Mouse (Mus musculus): ENCODE data around the gene Parvg. TPM values are rescaled to one million over a fixed set of nuclear protein-coding genes. Genes with fewer than 3 reads are reported as not detected.

Gene Parvg
- total RNA-seq, 2 experiments from 2014 or later = 5.6 to 8.6 TPM

Other genes with a start within 250 kb of the Parvg start
- 100 to 1,000 TPM; 409 to 510 TPM for gene Sult4a1, start 218.3 kb upstream of the Parvg start, total RNA-seq (2021)
- gene Pnpla5, start 200.9 kb upstream of the Parvg start, total RNA-seq (2021) = not detected
- 10 to 100 TPM; 10.7 to 11.3 TPM for gene Pnpla3, start 156.2 kb upstream of the Parvg start, total RNA-seq (2021)
- gene Samm50, start 131.8 kb upstream of the Parvg start, total RNA-seq (2021) = 100 to 1,000 TPM in 1 of 2 experiments, 10 to 100 TPM in 1; 95.0 to 106 TPM
- gene Parvb, start 92.0 kb upstream of the Parvg start, total RNA-seq (2021) = 10 to 100 TPM; 21.4 to 26.7 TPM
- gene Shisal1, start 123.1 kb downstream of the Parvg start, total RNA-seq (2021) = 10 to 100 TPM; 39.1 to 48.5 TPM
- gene Rtl6, start 233.8 kb downstream of the Parvg start, total RNA-seq (2021) = 10 to 100 TPM; 54.4 to 60.6 TPM

Data from left cerebral cortex, postnatal 36 days (tissue).